Mouse (Mus musculus) megakaryocyte-erythroid progenitor cell, adult 5-6 weeks (primary cell): ENCODE results near the gene Pomt1. TPM values are rescaled to one million over a fixed set of nuclear protein-coding genes. Genes with fewer than 3 reads are reported as not detected.

Source experiments
- total RNA-seq, 2 experiments: library from RNA; stranded (forward) in 1 of 2; stranded (reverse) in 1 of 2; fragments of 200-1000, 215-1000 nt in 1 of 2; fragments of >200 nt in 1 of 2; fragmentation: Nextera tagmentation in 1 of 2; gene quantifications; 2 replicates each; pipeline ENCODE4 v1.2.3; 2014 to 2017

Gene Pomt1
- total RNA-seq, 2 experiments from 2014 or later: 29.8 to 57.7 TPM

Other genes with a start within 250 kb of the Pomt1 start
- gene Fam78a, start 151.7 kb upstream of the Pomt1 start, total RNA-seq (2014; fragmentation: Nextera tagmentation): 24.9 and 30.2 TPM in 2 replicates
- gene Fam78a, start 151.7 kb upstream of the Pomt1 start, total RNA-seq (2017): 17.4 and 23.4 TPM in 2 replicates
- gene Plpp7, start 141.1 kb upstream of the Pomt1 start, total RNA-seq (2014; fragmentation: Nextera tagmentation): 1.4 and 2.5 TPM in 2 replicates
- gene Plpp7, start 141.1 kb upstream of the Pomt1 start, total RNA-seq (2017): 0.65 TPM in 1 of 2 replicates, not detected in the other
- 58.3 and 63.5 TPM in 2 replicates for gene Prrc2b, start 85.5 kb upstream of the Pomt1 start, total RNA-seq (2014; fragmentation: Nextera tagmentation)
- 13.9 and 20.1 TPM in 2 replicates for gene Prrc2b, start 85.5 kb upstream of the Pomt1 start, total RNA-seq (2017)
- 47.2 and 72.7 TPM in 2 replicates for gene Uck1, start 23.6 kb downstream of the Pomt1 start, total RNA-seq (2014; fragmentation: Nextera tagmentation)
- gene Uck1, start 23.6 kb downstream of the Pomt1 start, total RNA-seq (2017): 21.5 and 21.9 TPM in 2 replicates
- 34.8 and 39.0 TPM in 2 replicates for gene Golga2, start 50.8 kb downstream of the Pomt1 start, total RNA-seq (2014; fragmentation: Nextera tagmentation)
- gene Golga2, start 50.8 kb downstream of the Pomt1 start, total RNA-seq (2017): 41.6 and 44.5 TPM in 2 replicates
- 309 and 320 TPM in 2 replicates for gene Swi5, start 51.5 kb downstream of the Pomt1 start, total RNA-seq (2014; fragmentation: Nextera tagmentation)
- gene Swi5, start 51.5 kb downstream of the Pomt1 start, total RNA-seq (2017): 438 and 550 TPM in 2 replicates
- 140 and 155 TPM in 2 replicates for gene Ciz1, start 115.7 kb downstream of the Pomt1 start, total RNA-seq (2014; fragmentation: Nextera tagmentation)
- gene Ciz1, start 115.7 kb downstream of the Pomt1 start, total RNA-seq (2017): 41.0 and 87.4 TPM in 2 replicates
- not detected in 2 replicates for gene Dnm1, start 116.7 kb downstream of the Pomt1 start, total RNA-seq (2014; fragmentation: Nextera tagmentation)
- not detected in 2 replicates for gene Dnm1, start 116.7 kb downstream of the Pomt1 start, total RNA-seq (2017)
- 24.6 and 41.0 TPM in 2 replicates for gene 1110008P14Rik, start 145.3 kb downstream of the Pomt1 start, total RNA-seq (2014; fragmentation: Nextera tagmentation)
- gene 1110008P14Rik, start 145.3 kb downstream of the Pomt1 start, total RNA-seq (2017): 15.8 and 18.7 TPM in 2 replicates
- 98.8 TPM in 1 of 2 replicates, not detected in the other for gene Lcn2, start 151.7 kb downstream of the Pomt1 start, total RNA-seq (2014; fragmentation: Nextera tagmentation)
- gene Lcn2, start 151.7 kb downstream of the Pomt1 start, total RNA-seq (2017): 4.9 and 19.5 TPM in 2 replicates
- gene Ptges2, start 159.3 kb downstream of the Pomt1 start, total RNA-seq (2014; fragmentation: Nextera tagmentation): 10.3 and 11.2 TPM in 2 replicates
- gene Ptges2, start 159.3 kb downstream of the Pomt1 start, total RNA-seq (2017): 14.4 and 18.4 TPM in 2 replicates
- gene Naif1, start 213.9 kb downstream of the Pomt1 start, total RNA-seq (2014; fragmentation: Nextera tagmentation): 3.6 and 4.1 TPM in 2 replicates
- 2.7 and 3.0 TPM in 2 replicates for gene Naif1, start 213.9 kb downstream of the Pomt1 start, total RNA-seq (2017)
- gene Slc25a25, start 214.9 kb downstream of the Pomt1 start, total RNA-seq (2014; fragmentation: Nextera tagmentation): 9.5 and 12.2 TPM in 2 replicates
- gene Slc25a25, start 214.9 kb downstream of the Pomt1 start, total RNA-seq (2017): 4.0 and 34.6 TPM in 2 replicates